In the genomic region with DNA sequence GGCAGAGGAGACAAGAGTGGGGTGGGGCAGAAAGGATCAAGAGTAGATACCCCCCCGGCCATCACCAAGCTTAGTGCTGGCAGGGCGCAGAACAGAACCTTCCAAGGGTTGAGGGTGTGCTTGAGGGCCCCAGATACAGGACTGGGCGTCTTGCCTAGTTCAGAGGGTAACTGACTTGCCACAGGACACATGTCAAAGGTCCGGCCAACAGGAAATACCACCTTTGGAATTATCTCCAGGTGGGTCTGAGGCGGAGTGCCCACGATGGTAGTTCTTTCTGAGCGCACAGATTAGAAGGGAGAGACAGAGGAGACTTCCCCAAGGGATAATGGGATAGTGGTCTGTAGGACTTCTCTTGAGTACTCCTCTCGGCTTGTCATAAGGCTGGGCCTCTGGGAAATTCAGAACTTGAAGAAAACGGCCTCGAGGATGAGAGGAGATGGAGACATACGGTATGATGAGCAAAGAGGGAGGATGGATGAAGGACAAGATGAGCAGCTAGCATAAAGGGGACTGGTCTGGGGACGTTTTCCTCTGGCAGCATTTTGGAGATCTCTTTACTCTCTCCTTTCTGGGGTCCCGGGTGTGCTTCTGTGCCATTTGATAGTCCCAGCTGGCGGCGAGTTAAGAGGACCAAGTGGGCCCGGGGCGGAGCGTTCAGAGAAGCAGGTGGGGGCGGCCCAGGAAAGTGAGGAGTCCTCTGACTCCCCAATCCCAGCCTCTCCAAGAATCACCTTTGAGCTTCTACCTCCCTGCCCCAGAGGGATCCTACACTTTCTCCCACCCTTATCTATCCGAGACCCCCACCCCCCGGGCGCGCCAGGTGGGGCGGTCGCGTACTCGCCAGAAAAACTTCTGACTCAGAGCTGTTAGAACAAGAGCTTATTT, we compare ENCODE assay signal across 9 mouse cellular contexts.
DNase-seq lines count a peak whose midpoint lies in the region; ATAC-seq and TF ChIP-seq lines count a peak whose summit lies in the region.
"Had no signal": no experiment of that assay in that cellular context is flagged by ENCODE, and none has a peak within 500 bp of the region (broad histone marks: within the 10 kb centered on the region; RNA-seq: fewer than 3 reads in every experiment).

No protein-coding gene starts in this region.

- peaks cover 100% of the 10 kb centered on the region for H3K27me3 ChIP-seq in heart, embryonic 14.5 days (ENCODE audit: control insufficient read depth, insufficient read depth, low read length)
- H3K27me3 ChIP-seq in G1E (ENCODE audit: insufficient read depth, low read length), result peaks cover 2% of the 10 kb centered on the region; the same call in 1 of the 2 replicates
- peaks cover 87% of the 10 kb centered on the region for H3K27me3 ChIP-seq in hindbrain, embryonic 10.5 days (ENCODE audit: insufficient read depth, poor library complexity, severe bottlenecking)
- no peaks in the 10 kb centered on the region for H3K27me3 ChIP-seq in midbrain, embryonic 13.5 days

- H3K4me3 ChIP-seq in heart, embryonic 14.5 days (ENCODE audit: control insufficient read depth in 1 of 2, insufficient read depth in 1 of 2, low read depth in 1 of 2, low read length in 2 of 2), result peak overlapping the region; percentile 52 to 71
- peak overlapping the region; percentile 36; the same call in 1 of the 2 replicates for H3K4me3 ChIP-seq in G1E (ENCODE audit: low read depth, low read length)
- peak overlapping the region; percentile 95 for H3K4me3 ChIP-seq in hindbrain, embryonic 10.5 days
- peak overlapping the region; percentile 93 for H3K4me3 ChIP-seq in midbrain, embryonic 13.5 days (replicated peaks)

- DNase-seq in heart, adult 18-20 months, result no peak
- DNase-seq in G1E (ENCODE audit: low spot score), result no peak
- peak; percentile 39 for DNase-seq in hindbrain, embryonic 10.5 days (ENCODE audit: low spot score)
- DNase-seq in cerebellum, postnatal 36 days, result no peak
- no peak for DNase-seq in cerebellum, postnatal 25 days
- DNase-seq: cerebellum, adult 2 months had no signal

- H3K9me3 ChIP-seq in heart, embryonic 14.5 days (ENCODE audit: control insufficient read depth, low read length), result no peaks in the 10 kb centered on the region
- H3K9me3 ChIP-seq in G1E (replicated peaks), result peaks cover 76% of the 10 kb centered on the region
- no peaks in the 10 kb centered on the region for H3K9me3 ChIP-seq in hindbrain, embryonic 10.5 days
- H3K9me3 ChIP-seq in midbrain, embryonic 13.5 days, result no peaks in the 10 kb centered on the region

- WGBS in heart, embryonic 14.5 days, result under 1% methylated on average over 27 of the region's 27 CpGs
- WGBS in hindbrain, embryonic 10.5 days, result 1% methylated on average over 27 of the region's 27 CpGs
- 0% methylated on average over 27 of the region's 27 CpGs for WGBS in midbrain, embryonic 13.5 days

- H3K4me1 ChIP-seq in heart, embryonic 14.5 days (ENCODE audit: control insufficient read depth in 2 of 2, insufficient read depth in 2 of 2, low read length in 2 of 2), result peaks cover 7 to 11% of the 10 kb centered on the region in 2 experiments
- H3K4me1 ChIP-seq in G1E (ENCODE audit: insufficient read depth, low read depth, low read length), result no peaks in the 10 kb centered on the region
- peaks cover 83% of the 10 kb centered on the region for H3K4me1 ChIP-seq in hindbrain, embryonic 10.5 days (replicated peaks)
- peaks cover 63% of the 10 kb centered on the region for H3K4me1 ChIP-seq in midbrain, embryonic 13.5 days (replicated peaks)

- no peak for ATAC-seq in heart, embryonic 14.5 days (ENCODE audit: insufficient number of reproducible peaks, insufficient read depth, low FRiP score, low read depth)
- no peak for ATAC-seq in G1E (ENCODE audit: extremely low read depth, insufficient number of reproducible peaks, low FRiP score, poor library complexity, severe bottlenecking)
- no peak for ATAC-seq in midbrain, embryonic 13.5 days
- ATAC-seq in activated CD4-positive, CD25-positive, alpha-beta regulatory T cell, adult 4 months, result no peak

- TF ChIP-seq CTCF in G1E (IDR thresholded peaks at IDR 0.05; ENCODE audit: low read depth, low read length), result no peak

- peak overlapping the region; percentile 48 for H3K9ac ChIP-seq in heart, embryonic 14.5 days (ENCODE audit: low read length)
- peak overlapping the region; percentile 99 for H3K9ac ChIP-seq in midbrain, embryonic 13.5 days (replicated peaks)

- no peaks in the 10 kb centered on the region for H3K36me3 ChIP-seq in heart, embryonic 14.5 days (ENCODE audit: control insufficient read depth, insufficient read depth, low read length)
- H3K36me3 ChIP-seq in G1E (replicated peaks), result no peaks in the 10 kb centered on the region
- H3K36me3 ChIP-seq in hindbrain, embryonic 10.5 days, result peaks cover 5% of the 10 kb centered on the region
- H3K36me3 ChIP-seq in midbrain, embryonic 13.5 days, result 0 out of 2 replicates have a peak, but pooled peaks cover 5% of the 10 kb centered on the region

- peak overlapping the region; percentile 87 for H3K4me2 ChIP-seq in heart, embryonic 14.5 days (ENCODE audit: low read length)
- peak overlapping the region; percentile 77 for H3K4me2 ChIP-seq in midbrain, embryonic 13.5 days (replicated peaks)

- no peak overlapping the region for H3K27ac ChIP-seq in heart, embryonic 14.5 days (replicated peaks in 1 of 2; ENCODE audit: control insufficient read depth in 1 of 2, insufficient read depth in 1 of 2, low read depth in 2 of 2, low read length in 2 of 2)
- H3K27ac ChIP-seq in hindbrain, embryonic 10.5 days, result peak overlapping the region; percentile 97
- peak overlapping the region; percentile 98 for H3K27ac ChIP-seq in midbrain, embryonic 13.5 days

Comparison
In these comparisons a context has a peak if more than half of its experiments do, and no peak if none do; other contexts are left out.
1. H3K27ac ChIP-seq: peak in hindbrain, embryonic 10.5 days (single experiment) and midbrain, embryonic 13.5 days (single experiment); none in heart, embryonic 14.5 days (0 of 2).
2. H3K4me3 ChIP-seq: peak in every context shown above with its lines; median percentile 95 in hindbrain, embryonic 10.5 days; 93 in midbrain, embryonic 13.5 days; 62 in heart, embryonic 14.5 days; 36 in G1E.